Mouse (Mus musculus) lung, adult 2 months (tissue): Measurements from ENCODE around the gene Rad51d.

ENCODE experiments used
- CTCF ChIP-seq: fragments of 200-500 bp; IDR thresholded peaks from 2 replicates; pipeline ENCODE4 v1.5.1; 2011; ENCODE audit warnings: mild to moderate bottlenecking, low read length, control low read depth; ENCODE audit not compliant: insufficient read depth
- POLR2A ChIP-seq: fragments of 200-500 bp; IDR thresholded peaks from 2 replicates; pipeline ENCODE4 v1.6.1; 2011; ENCODE audit warnings: low read depth, mild to moderate bottlenecking, control low read depth, low read length, borderline replicate concordance; ENCODE audit errors: extremely low read depth

DNA sequence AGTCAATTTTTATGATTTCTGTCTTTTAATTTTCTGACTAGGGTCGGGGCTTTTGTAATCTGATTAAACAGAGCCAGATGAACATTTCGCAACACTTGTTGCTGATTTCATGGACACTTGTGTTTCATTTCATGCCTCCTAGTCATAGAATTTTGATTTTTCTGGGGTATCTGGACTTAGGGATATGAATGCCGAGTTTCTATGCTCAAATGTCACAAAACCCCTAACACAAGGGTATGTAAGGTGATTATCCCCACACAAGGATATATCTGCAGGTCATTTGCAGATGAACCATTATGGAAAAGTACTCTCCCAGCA, 39.2 kb upstream of the Rad51d start:
- TF ChIP-seq CTCF (no peak), POLR2A (no peak)
